Mouse (Mus musculus): ENCODE results near the gene Immt.
"Not testable (repeated sequence)": the region's sequence is repeated elsewhere in the genome, so short reads cannot be mapped to it uniquely, and the experiment has no call there.

Immt gene

GRCm38 (mm10) chr6:71846906-71847305 lies 15.8 kb downstream of the Immt start:
- not testable (repeated sequence) for DNase-seq

GRCm38 (mm10) chr6:71867751-71868150 lies 36.6 kb downstream of the Immt start:
- DNase-seq: no peak

GRCm38 (mm10) chr6:71868809-71869208 lies 37.7 kb downstream of the Immt start:
- peak; percentile 19 for DNase-seq

- no peak for DNase-seq
Observed at GRCm38 (mm10) chr6:71871396-71871795, 40.3 kb downstream of the Immt start.

- DNase-seq: peak; percentile 12
Observed at GRCm38 (mm10) chr6:71877965-71878760, 47.0 kb downstream of the Immt start.

GRCm38 (mm10) chr6:71893263-71893662 lies 62.1 kb downstream of the Immt start:
- no peak for DNase-seq

GRCm38 (mm10) chr6:71907702-71908235 lies 76.6 kb downstream of the Immt start:
- no peak for DNase-seq

GRCm38 (mm10) chr6:71908481-71909381 lies 77.6 kb downstream of the Immt start, which contains the start of the genes Ptcd3 and Polr1a:
Ptcd3 (minus strand) TSS chr6:71908750.
Polr1a (plus strand) TSS chr6:71909053.
- DNase-seq: peak; percentile 97

- no peak for DNase-seq
Observed at GRCm38 (mm10) chr6:71909384-71909783, 78.3 kb downstream of the Immt start.

- peak; percentile 1 for DNase-seq
Observed at GRCm38 (mm10) chr6:71909840-71910239, 78.7 kb downstream of the Immt start.

- no peak for DNase-seq
Observed at GRCm38 (mm10) chr6:71911686-71912450, 80.7 kb downstream of the Immt start.

- no peak for DNase-seq
Observed at GRCm38 (mm10) chr6:71920752-71921151, 89.6 kb downstream of the Immt start.

- DNase-seq: peak; percentile 8
Observed at GRCm38 (mm10) chr6:71925233-71925632, 94.1 kb downstream of the Immt start.
